Mouse (Mus musculus) neural tube, embryonic 11.5 days (tissue): ENCODE measurements at regions not wholly inside any gene's neighbourhood (a gene's known extent, or its start where the extent isn't known, plus 50 kb on each side); places are given as distances from the start of the nearest gene placed in this dataset.

Experiments
- ATAC-seq: fragments of 200-750 bp; cut with Nextera tagmentation; 2 replicates; pipeline ENCODE4 v1.8.0; 2017; ENCODE audit warnings: moderate number of reproducible peaks, mild to moderate bottlenecking, moderate TSS enrichment, moderate library complexity; ENCODE audit not compliant: insufficient read depth, low FRiP score, low TSS enrichment
- DNase-seq: peaks from one replicate; pipeline ENCODE4 v3.0.0-alpha.2; 2015; ENCODE audit warnings: low spot score
- H3K27ac ChIP-seq: fragments of 300-500 bp; sonication (generic); 2 replicates; pipeline ENCODE4 v1.5.1; 2014; ENCODE audit warnings: low read depth, mild to moderate bottlenecking, low read length
- H3K27me3 ChIP-seq: fragments of 300-500 bp; sonication (generic); 2 replicates; pipeline ENCODE4 v1.6.1; 2014; ENCODE audit warnings: mild to moderate bottlenecking, low read length, mixed read lengths; ENCODE audit not compliant: control insufficient read depth, insufficient read depth
- H3K36me3 ChIP-seq: fragments of 300-500 bp; sonication (generic); 2 replicates; pipeline ENCODE4 v1.6.1; 2014; ENCODE audit warnings: mild to moderate bottlenecking, low read length, moderate library complexity, mixed read lengths; ENCODE audit not compliant: control insufficient read depth, insufficient read depth
- H3K4me1 ChIP-seq: fragments of 300-500 bp; sonication (generic); 2 replicates; pipeline ENCODE4 v1.6.1; 2014; ENCODE audit warnings: low read length, mixed read lengths; ENCODE audit not compliant: control insufficient read depth, insufficient read depth
- H3K4me2 ChIP-seq: fragments of 300-500 bp; sonication (generic); 2 replicates; pipeline ENCODE4 v1.6.1; 2014; ENCODE audit warnings: low read depth, mild to moderate bottlenecking, moderate library complexity
- H3K4me3 ChIP-seq: fragments of 300-500 bp; sonication (generic); 2 replicates; pipeline ENCODE4 v1.5.1; 2014; ENCODE audit warnings: low read depth, low read length
- H3K9ac ChIP-seq: fragments of 300-500 bp; sonication (generic); 2 replicates; pipeline ENCODE4 v1.6.1; 2014; ENCODE audit warnings: mild to moderate bottlenecking, low read length
- H3K9me3 ChIP-seq: fragments of 300-500 bp; sonication (generic); 2 replicates; pipeline ENCODE4 v1.6.1; 2016; ENCODE audit warnings: low read length; ENCODE audit not compliant: control insufficient read depth
- WGBS: fragments of 180-500 bp; shearing (Covaris S2); extraction: QIAGEN DNeasy Blood & Tissue Kit; methylation state at CpG from one replicate; pipeline ENCODE4 v1.1.7; 2014; 5-methylcytosine and 5-hydroxymethylcytosine counted together

DNA sequence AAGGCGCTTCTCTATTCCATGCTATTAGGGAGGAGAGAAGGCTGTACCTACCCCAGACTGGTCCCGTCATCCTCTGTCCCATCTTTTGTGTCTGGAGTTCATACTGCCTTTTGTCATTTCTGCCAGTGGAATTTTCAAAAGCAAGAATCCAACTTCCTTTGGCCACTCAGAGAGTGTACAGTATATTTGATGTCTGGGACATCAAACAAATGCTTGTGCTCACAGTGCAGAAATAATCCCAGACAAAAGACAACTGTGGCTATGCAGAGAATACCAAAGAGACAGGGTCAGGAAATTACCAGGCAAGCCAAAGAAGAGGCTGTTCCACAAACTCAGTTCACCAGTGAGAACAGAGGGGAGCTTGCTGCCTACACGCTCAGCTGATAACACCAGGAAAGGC is 291.9 kb upstream of the Tle4 start:
- no peaks in the 10 kb centered on the region for H3K9me3 ChIP-seq
- peak; percentile 20 for DNase-seq
- no peak overlapping the region for H3K4me3 ChIP-seq
- no peak overlapping the region for H3K9ac ChIP-seq
- H3K27me3 ChIP-seq, result peaks cover 14% of the 10 kb centered on the region
- H3K4me2 ChIP-seq, result peak overlapping the region; percentile 38; the same call in 1 of the 2 replicates
- no peak overlapping the region for H3K27ac ChIP-seq
- peaks cover 17% of the 10 kb centered on the region for H3K4me1 ChIP-seq
- 35% methylated on average over 3 of the region's 3 CpGs for WGBS
- no peaks in the 10 kb centered on the region for H3K36me3 ChIP-seq
- ATAC-seq, result 0 out of 2 replicates have a peak, but pooled peaks have one; percentile 3

- Histone ChIP-seq H3K9ac (no peak overlapping the region), H3K27ac (no peak overlapping the region), H3K4me3 (no peak overlapping the region), H3K4me2 (no peak overlapping the region), H3K4me1 (0 out of 2 replicates have a peak, but pooled peaks cover 5% of the 10 kb centered on the region), H3K9me3 (no peaks in the 10 kb centered on the region), H3K36me3 (no peaks in the 10 kb centered on the region), H3K27me3 (peaks cover 16% of the 10 kb centered on the region)
- WGBS, result 31% methylated on average over 8 of the region's 8 CpGs
- ATAC-seq, result no peak; the same call in 1 of the 2 replicates
- no peak for DNase-seq
These were observed 286.0 kb upstream of the Tle4 start for GRCm38 (mm10) chr19:14883707-14884421.

DNA sequence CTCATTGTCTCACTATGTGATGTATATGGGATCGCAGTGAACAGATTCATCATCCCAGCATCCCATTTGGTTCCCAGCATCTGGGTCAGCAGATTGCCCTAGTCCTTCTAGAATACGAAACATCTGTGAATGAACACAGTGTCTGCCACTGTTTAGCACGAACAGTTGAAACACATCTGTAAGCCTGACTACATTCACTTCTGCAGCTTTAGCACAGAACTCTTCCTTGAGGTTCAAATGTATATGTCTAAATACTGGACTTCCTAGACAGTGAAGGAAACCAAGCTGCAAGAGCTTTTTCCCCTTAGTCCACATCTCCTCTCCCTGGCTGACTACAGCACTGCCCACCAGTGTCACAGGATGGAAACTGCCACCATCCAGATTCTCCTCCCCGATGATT is 283.0 kb upstream of the Tle4 start:
- DNase-seq, result no peak

GRCm38 (mm10) chr19:14873986-14874385 is 276.1 kb upstream of the Tle4 start:
- no peaks in the 10 kb centered on the region for H3K27me3 ChIP-seq
- no peak overlapping the region for H3K4me3 ChIP-seq
- 94% methylated on average over 1 of the region's 1 CpGs for WGBS
- H3K9me3 ChIP-seq, result no peaks in the 10 kb centered on the region
- ATAC-seq, result no peak
- no peak for DNase-seq
- no peak overlapping the region for H3K27ac ChIP-seq
- H3K9ac ChIP-seq, result no peak overlapping the region
- H3K36me3 ChIP-seq, result no peaks in the 10 kb centered on the region
- no peaks in the 10 kb centered on the region for H3K4me1 ChIP-seq
- no peak overlapping the region for H3K4me2 ChIP-seq

More for the DNA sequence above, 283.0 kb upstream of the Tle4 start:
- Histone ChIP-seq H3K27me3 (0 out of 2 replicates have a peak, but pooled peaks cover 5% of the 10 kb centered on the region), H3K9ac (no peak overlapping the region), H3K4me1 (0 out of 2 replicates have a peak, but pooled peaks cover 5% of the 10 kb centered on the region), H3K4me3 (no peak overlapping the region), H3K9me3 (no peaks in the 10 kb centered on the region), H3K36me3 (no peaks in the 10 kb centered on the region), H3K27ac (no peak overlapping the region), H3K4me2 (no peak overlapping the region)
- ATAC-seq, result no peak
- WGBS, result 81% methylated on average over 4 of the region's 4 CpGs

GRCm38 (mm10) chr19:14871178-14871867 is 273.5 kb upstream of the Tle4 start:
- Histone ChIP-seq H3K4me1 (no peaks in the 10 kb centered on the region), H3K4me2 (no peak overlapping the region), H3K36me3 (no peaks in the 10 kb centered on the region), H3K27me3 (no peaks in the 10 kb centered on the region), H3K27ac (no peak overlapping the region), H3K4me3 (no peak overlapping the region), H3K9ac (no peak overlapping the region), H3K9me3 (no peaks in the 10 kb centered on the region)
- DNase-seq (peak; percentile 51), ATAC-seq (peak; percentile 76)
- WGBS, result 9% methylated on average over 7 of the region's 7 CpGs

GRCm38 (mm10) chr19:14862654-14863468 is 265.0 kb upstream of the Tle4 start:
- no peaks in the 10 kb centered on the region for H3K9me3 ChIP-seq
- no peak for DNase-seq
- no peaks in the 10 kb centered on the region for H3K4me1 ChIP-seq
- H3K4me2 ChIP-seq, result no peak overlapping the region
- no peak overlapping the region for H3K4me3 ChIP-seq
- WGBS, result 44% methylated on average over 13 of the region's 13 CpGs
- H3K27me3 ChIP-seq, result no peaks in the 10 kb centered on the region
- no peak for ATAC-seq
- H3K36me3 ChIP-seq, result no peaks in the 10 kb centered on the region
- H3K9ac ChIP-seq, result no peak overlapping the region
- H3K27ac ChIP-seq, result no peak overlapping the region

DNA sequence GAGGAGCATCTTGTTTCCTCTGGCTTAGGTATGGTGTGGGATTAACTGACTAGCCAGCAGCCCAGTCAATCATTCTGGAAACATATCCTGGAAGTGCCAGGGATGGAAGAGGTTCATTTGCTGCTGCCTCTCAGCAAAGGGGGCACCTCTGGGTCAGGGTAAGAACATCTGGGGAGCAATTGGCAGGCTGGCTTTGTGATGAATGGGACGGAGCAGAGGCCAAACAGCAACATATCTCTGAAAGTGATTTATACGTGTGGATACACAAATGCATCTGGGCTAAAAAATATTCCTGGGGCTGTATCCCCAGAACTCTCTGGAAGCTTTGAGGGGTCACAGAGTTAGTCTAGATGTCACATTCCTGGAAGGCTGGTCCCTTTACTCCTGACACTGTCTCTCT is 257.2 kb upstream of the Tle4 start:
- Histone ChIP-seq H3K4me3 (no peak overlapping the region), H3K9me3 (no peaks in the 10 kb centered on the region), H3K9ac (no peak overlapping the region), H3K36me3 (no peaks in the 10 kb centered on the region), H3K4me2 (no peak overlapping the region), H3K4me1 (no peaks in the 10 kb centered on the region), H3K27me3 (no peaks in the 10 kb centered on the region), H3K27ac (no peak overlapping the region)
- DNase-seq (no peak), ATAC-seq (no peak)
- WGBS, result 76% methylated on average over 2 of the region's 2 CpGs

- WGBS, result 73% methylated on average over 4 of the region's 4 CpGs
- no peak overlapping the region for H3K4me2 ChIP-seq
- H3K27ac ChIP-seq, result no peak overlapping the region
- DNase-seq (no peak), ATAC-seq (no peak)
- no peak overlapping the region for H3K4me3 ChIP-seq
- no peaks in the 10 kb centered on the region for H3K27me3 ChIP-seq
- H3K9me3 ChIP-seq, result no peaks in the 10 kb centered on the region
- no peaks in the 10 kb centered on the region for H3K4me1 ChIP-seq
- no peaks in the 10 kb centered on the region for H3K36me3 ChIP-seq
- no peak overlapping the region for H3K9ac ChIP-seq
These were observed 255.6 kb upstream of the Tle4 start for GRCm38 (mm10) chr19:14853416-14853815.
